Mouse (Mus musculus) spleen, adult 2 months (tissue): ENCODE measurements around the gene Stk32b. TPM values are rescaled to one million over a fixed set of nuclear protein-coding genes. Genes with fewer than 3 reads are reported as not detected.

ENCODE experiments used
- DNase-seq, 2 experiments: peaks; one replicate each; pipeline versions ENCODE4 v3.0.0 to v3.0.0-alpha.2; 2012 to 2021; ENCODE audit warnings: low spot score in 2 of 2, low read depth in 1 of 2
- H3K27ac ChIP-seq: fragments of 200-500 bp; 2 replicates; pipeline ENCODE4 v1.5.1; 2012; ENCODE audit warnings: low read length, inconsistent platforms; ENCODE audit not compliant: insufficient read depth
- H3K27me3 ChIP-seq: fragments of 200-500 bp; 2 replicates; pipeline ENCODE4 v1.6.1; 2012; ENCODE audit warnings: mild to moderate bottlenecking, moderate library complexity, low read length, inconsistent platforms; ENCODE audit not compliant: control insufficient read depth, insufficient read depth
- H3K36me3 ChIP-seq: fragments of 200-500 bp; 2 replicates; pipeline ENCODE4 v1.6.1; 2012; ENCODE audit warnings: mild to moderate bottlenecking, low read length, inconsistent platforms; ENCODE audit not compliant: control insufficient read depth, insufficient read depth
- H3K4me1 ChIP-seq: fragments of 200-500 bp; 2 replicates; pipeline ENCODE4 v1.6.1; 2011; ENCODE audit warnings: inconsistent platforms; ENCODE audit not compliant: control insufficient read depth, insufficient read depth, insufficient read length
- H3K4me3 ChIP-seq: fragments of 200-500 bp; 2 replicates; pipeline ENCODE4 v1.5.1; 2011; ENCODE audit warnings: mild to moderate bottlenecking, inconsistent platforms; ENCODE audit not compliant: insufficient read depth, insufficient read length; ENCODE audit errors: extremely low read depth
- CTCF ChIP-seq: fragments of 200-500 bp; IDR thresholded peaks from 2 replicates; pipeline ENCODE4 v1.5.1; 2011; ENCODE audit warnings: mild to moderate bottlenecking, inconsistent platforms; ENCODE audit not compliant: insufficient read depth, insufficient read length, insufficient replicate concordance; ENCODE audit errors: extremely low read depth
- POLR2A ChIP-seq: fragments of 200-500 bp; IDR thresholded peaks from 2 replicates; pipeline ENCODE4 v1.6.1; 2011; ENCODE audit warnings: low read depth, low read length, inconsistent platforms
- WGBS: fragments of 180-500 bp; shearing (Covaris S2); methylation state at CpG from one replicate; pipeline ENCODE4 v1.1.7; 2018; 5-methylcytosine and 5-hydroxymethylcytosine counted together
- polyA plus RNA-seq: library from polyadenylated mRNA; depleted of rRNA; stranded (reverse); fragments of >200 nt; gene quantifications from 2 replicates; pipeline ENCODE4 v1.2.3, GENCODE M21; 2012; rRNA removed

Stk32b gene
- polyA plus RNA-seq, 1 experiment = 0.02 TPM

DNA sequence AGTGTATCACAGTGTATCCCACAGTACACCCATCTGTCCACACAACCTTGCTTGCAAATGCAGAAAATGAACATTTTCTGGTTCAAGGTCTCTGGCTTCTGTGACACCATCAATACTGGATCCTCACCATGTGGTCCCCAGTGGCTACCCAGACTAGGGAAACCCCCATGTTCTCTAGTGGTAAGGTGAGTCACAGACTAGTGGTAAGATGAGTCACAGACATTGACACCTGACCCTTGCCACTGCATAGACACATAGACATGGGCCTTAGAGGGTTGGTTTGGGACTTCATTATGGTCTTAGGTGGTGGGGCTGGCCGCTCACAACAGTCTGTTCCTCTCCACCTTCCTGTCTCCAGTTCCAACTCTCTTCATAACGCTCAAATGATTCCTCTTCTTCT is 274.2 kb downstream of the Stk32b start:
- no peak for DNase-seq
- WGBS = 81% methylated on average over 2 of the region's 2 CpGs
- no peaks in the 10 kb centered on the region for H3K36me3 ChIP-seq
- no peak overlapping the region for H3K27ac ChIP-seq
- TF ChIP-seq POLR2A (no peak), CTCF (no peak)
- no peaks in the 10 kb centered on the region for H3K27me3 ChIP-seq
- H3K4me1 ChIP-seq = no peaks in the 10 kb centered on the region
- H3K4me3 ChIP-seq = no peak overlapping the region

DNA sequence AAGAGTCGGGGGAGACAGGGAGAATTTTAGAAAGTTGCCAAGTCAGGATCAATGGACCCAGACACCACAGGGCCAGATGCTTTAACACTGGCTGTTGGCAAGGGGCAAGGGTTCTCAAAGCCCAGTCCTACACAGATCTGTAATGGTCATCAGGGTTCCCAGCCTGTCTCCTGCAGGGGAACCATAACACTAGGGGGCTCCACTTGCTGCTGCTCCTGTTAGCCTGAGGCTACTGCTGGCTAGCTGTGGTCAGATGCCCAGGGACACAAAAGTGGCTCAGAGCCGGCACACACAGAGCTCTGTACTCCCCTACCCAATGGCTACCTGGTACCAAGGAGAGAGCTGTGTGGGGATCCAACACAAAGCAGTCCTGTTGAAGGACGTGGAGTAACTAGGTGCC is 281.6 kb downstream of the Stk32b start:
- TF ChIP-seq CTCF (no peak), POLR2A (no peak)
- Histone ChIP-seq H3K4me1 (no peaks in the 10 kb centered on the region), H3K27me3 (no peaks in the 10 kb centered on the region), H3K27ac (no peak overlapping the region), H3K36me3 (no peaks in the 10 kb centered on the region), H3K4me3 (no peak overlapping the region)
- 79% methylated on average over 3 of the region's 3 CpGs for WGBS
- no peak for DNase-seq

DNA sequence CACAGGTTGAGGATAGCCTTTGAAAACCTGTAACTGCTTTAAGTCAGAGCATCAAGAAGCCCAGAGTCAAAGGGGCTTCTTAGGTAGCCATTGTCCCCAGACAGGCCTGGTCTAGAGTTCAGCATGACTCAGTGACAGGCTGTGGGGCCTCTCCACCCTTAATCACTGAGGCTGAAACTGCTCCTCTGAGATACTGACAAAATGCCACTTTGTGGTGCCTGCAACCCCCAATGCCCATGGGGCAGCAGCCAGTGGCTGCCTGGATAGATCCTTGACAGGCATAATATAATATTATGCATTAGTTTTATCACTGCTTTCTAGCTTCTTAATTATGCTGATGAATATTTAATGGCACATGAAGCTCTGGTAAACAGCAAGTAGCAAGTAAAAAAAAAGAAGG is 289.8 kb downstream of the Stk32b start:
- TF ChIP-seq CTCF (no peak), POLR2A (no peak)
- H3K4me1 ChIP-seq = no peaks in the 10 kb centered on the region
- H3K27ac ChIP-seq = no peak overlapping the region
- H3K36me3 ChIP-seq = no peaks in the 10 kb centered on the region
- no peak for DNase-seq
- no peak overlapping the region for H3K4me3 ChIP-seq
- no peaks in the 10 kb centered on the region for H3K27me3 ChIP-seq

DNA sequence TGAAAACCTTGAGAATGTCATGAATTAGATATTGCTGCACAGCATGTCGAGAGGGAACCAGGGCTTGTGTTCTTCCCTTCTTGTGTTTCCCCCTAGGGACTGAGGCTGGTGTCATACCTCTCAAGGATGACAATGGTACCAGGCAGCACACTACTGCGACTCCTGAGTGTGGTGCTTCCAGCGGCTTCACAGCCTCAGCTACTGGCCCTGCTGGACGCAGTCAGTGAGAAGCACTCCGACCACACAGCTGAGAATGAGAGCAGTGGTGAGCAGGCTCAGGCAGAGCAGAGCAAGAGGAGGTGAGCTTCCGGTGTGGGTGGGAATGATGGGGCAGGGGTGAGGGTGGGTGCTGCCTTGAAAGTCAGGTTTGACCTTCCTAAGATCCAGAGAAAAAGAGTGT is 297.9 kb downstream of the Stk32b start:
- no peak for DNase-seq
- TF ChIP-seq CTCF (no peak), POLR2A (no peak)
- Histone ChIP-seq H3K4me1 (no peaks in the 10 kb centered on the region), H3K27ac (no peak overlapping the region), H3K36me3 (no peaks in the 10 kb centered on the region), H3K27me3 (no peaks in the 10 kb centered on the region), H3K4me3 (no peak overlapping the region)
- WGBS = 91% methylated on average over 6 of the region's 6 CpGs

Other genes with a start within 250 kb of the Stk32b start
- 0.94 and 1.2 TPM in 2 replicates for gene Cytl1, start 18.3 kb upstream of the Stk32b start, polyA plus RNA-seq
- 4.7 and 6.2 TPM in 2 replicates for gene Msx1, start 107.4 kb upstream of the Stk32b start, polyA plus RNA-seq